Mouse (Mus musculus): ENCODE data around the gene Disp1.

Disp1 gene

GRCm38 (mm10) chr1:183163512-183164189 is 57.7 kb downstream of the Disp1 start:
- no peak for DNase-seq (ENCODE audit: low spot score in 2 of 2)

DNA sequence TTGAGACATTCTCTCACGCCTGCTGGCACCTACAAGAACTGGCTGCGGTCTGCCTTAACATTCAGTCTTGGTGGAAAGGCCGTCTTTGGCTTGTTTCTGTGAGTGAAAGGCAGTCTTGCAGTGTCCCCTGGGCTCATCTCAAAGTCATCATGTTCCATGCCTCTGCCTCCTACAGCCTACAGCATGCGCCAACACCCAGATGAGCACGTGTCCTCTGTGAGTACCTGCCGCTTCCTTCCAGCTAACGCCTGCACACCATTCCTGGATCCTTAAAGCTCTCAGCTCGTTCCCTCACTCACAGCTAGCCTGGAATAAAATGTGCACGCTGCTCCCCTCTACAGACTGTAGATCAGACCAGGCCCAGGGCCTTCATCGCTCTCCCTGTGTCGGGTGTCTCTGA is 60.3 kb downstream of the Disp1 start:
- DNase-seq (ENCODE audit: low spot score in 2 of 2): no peak

- no peak for DNase-seq (ENCODE audit: low spot score in 2 of 2)
Measured at GRCm38 (mm10) chr1:183160188-183160587, 61.1 kb downstream of the Disp1 start.

DNA sequence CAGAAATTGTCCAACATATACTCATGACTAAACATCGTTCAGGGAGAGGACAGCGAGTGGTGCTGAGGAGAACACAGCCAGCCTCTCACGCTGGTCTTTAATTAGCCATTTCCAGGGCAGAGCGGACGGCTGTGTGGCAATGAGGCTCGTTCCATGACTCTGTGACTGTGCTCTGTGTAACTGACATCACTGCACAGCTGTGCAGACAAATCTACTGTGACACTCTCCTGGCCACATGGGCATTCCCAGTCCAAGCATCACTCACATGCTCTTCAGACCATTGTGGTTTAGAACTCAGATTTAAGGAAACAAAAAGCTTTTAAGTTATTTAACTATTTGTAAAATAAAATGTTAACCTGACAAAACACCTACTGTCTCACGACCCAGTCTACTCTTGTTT is 62.1 kb downstream of the Disp1 start:
- no peak for DNase-seq (ENCODE audit: low spot score in 2 of 2)

GRCm38 (mm10) chr1:183155600-183155999 is 65.7 kb downstream of the Disp1 start:
- DNase-seq (ENCODE audit: low spot score in 2 of 2): no peak

- no peak for DNase-seq (ENCODE audit: low spot score in 2 of 2)
Measured at GRCm38 (mm10) chr1:183154296-183155204, 66.8 kb downstream of the Disp1 start.

DNA sequence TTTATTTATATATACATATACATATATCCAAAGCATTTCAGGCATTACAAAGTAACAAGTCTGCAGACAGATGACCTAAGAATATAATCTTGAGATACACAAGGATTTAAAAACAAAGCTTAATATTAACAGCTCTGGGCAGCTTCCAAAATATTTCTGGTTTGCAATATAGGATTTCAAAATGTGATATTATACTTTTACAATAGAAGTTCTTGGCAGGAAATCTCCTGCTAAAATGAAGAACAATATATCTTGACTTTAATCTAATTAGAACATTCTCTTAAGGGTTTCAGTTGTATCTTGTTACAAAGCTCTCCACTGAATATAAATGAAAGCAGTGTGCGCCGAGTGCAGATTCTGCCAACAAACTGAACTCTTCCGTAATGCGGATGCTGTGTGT is 68.0 kb downstream of the Disp1 start:
- DNase-seq (ENCODE audit: low spot score in 2 of 2): no peak

- no peak for DNase-seq (ENCODE audit: low spot score in 2 of 2)
Measured at GRCm38 (mm10) chr1:183151510-183152319, 69.6 kb downstream of the Disp1 start.

GRCm38 (mm10) chr1:183150379-183150840 is 70.9 kb downstream of the Disp1 start:
- DNase-seq (ENCODE audit: low spot score in 2 of 2): no peak

- DNase-seq (ENCODE audit: low spot score in 2 of 2): no peak
Measured at GRCm38 (mm10) chr1:183149571-183150105, 71.7 kb downstream of the Disp1 start.

- DNase-seq (ENCODE audit: low spot score in 2 of 2): no peak
Measured at GRCm38 (mm10) chr1:183147438-183147841, 73.9 kb downstream of the Disp1 start.

GRCm38 (mm10) chr1:183146795-183147194 is 74.5 kb downstream of the Disp1 start:
- DNase-seq (ENCODE audit: low spot score in 2 of 2): no peak

DNA sequence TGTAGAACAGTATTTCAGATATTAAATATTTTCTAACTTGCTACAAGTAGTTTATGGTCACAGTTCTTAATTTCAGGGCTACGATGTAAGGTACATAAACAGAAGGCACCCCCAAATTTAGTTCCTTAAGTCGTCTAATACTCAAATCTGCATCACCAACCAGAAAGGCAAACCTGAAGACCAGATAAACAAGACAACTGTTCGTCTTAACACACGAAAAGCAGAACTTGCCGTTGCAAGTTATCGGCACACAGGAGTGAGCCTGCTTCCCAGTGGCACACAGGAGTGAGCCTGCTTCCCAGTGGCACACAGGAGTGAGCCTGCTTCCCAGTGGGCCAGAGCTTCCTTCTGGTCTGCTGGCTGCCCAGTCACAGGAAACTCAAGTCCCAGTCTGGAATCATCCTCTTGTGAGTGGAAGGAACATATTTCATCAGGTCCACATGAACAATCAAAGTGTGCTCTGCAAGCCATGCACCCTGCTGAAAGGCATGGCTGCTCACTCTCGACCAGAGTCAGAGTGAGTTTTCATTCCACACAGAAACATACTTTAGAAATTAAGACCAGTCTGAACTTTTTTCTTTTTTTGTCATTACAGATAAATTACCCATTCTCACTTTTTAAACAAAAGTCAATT is 75.1 kb downstream of the Disp1 start:
- DNase-seq (ENCODE audit: low spot score in 2 of 2): no peak

- no peak for DNase-seq (ENCODE audit: low spot score in 2 of 2)
Measured at GRCm38 (mm10) chr1:183144602-183145205, 76.6 kb downstream of the Disp1 start.

- no peak for DNase-seq (ENCODE audit: low spot score in 2 of 2)
Measured at GRCm38 (mm10) chr1:183143246-183143645, 78.1 kb downstream of the Disp1 start.

- no peak for DNase-seq (ENCODE audit: low spot score in 2 of 2)
Measured at GRCm38 (mm10) chr1:183142566-183142965, 78.8 kb downstream of the Disp1 start.

DNA sequence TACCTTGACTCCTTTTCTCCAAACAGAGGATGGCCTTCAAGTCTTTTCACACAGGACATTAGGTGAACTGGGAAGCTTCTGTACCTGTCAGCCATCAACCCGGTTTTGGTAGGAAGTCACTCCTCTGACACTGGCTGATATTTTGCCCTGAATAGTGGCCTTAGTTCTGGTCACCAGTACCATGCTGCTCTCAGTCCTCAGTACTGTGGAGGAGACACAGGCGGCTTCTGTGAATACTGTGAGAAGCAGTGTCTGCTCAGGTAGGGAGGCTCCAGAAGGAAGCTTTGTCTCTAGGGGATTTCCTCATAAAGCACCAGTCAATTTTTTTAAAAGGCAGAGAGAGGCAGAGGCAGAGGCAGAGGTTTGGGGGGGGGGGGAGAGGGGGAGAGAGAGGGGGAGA is 80.0 kb downstream of the Disp1 start:
- no peak for DNase-seq (ENCODE audit: low spot score in 2 of 2)

DNA sequence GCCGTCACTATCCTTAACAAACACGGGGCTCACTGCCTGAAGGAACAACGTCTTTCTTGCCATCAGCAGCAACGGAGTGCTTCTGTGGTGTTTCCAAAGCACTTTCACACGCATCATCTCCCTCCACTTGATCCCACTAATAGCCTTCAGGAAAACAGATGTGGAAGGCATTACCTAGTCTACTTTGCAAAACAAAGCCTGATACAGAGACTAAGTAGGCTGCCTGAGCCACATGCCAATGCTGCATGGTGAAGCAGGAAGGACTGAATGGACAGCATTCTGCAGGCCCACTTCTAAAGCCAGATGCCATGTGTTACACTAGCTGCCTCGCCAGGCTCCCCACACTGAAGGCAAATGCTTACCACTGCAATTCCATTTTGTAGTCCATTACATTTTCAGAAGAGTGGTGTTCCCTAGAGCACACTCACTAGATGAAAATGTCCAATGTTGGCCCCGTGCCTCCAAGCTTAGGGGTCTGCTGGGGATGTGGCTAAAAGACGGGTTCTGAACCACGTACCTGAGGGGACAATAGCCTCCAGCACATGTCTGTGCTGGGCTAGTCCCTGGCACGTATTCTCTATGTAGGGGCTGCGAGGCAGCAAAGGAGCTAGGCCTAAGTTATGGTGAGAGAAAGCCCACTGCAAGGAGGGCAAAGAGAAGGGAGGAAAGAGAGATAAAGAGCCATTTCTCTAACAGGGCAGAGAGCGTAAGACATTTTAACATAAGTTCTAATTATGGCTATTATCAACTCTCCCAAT is 80.6 kb downstream of the Disp1 start:
- DNase-seq (ENCODE audit: low spot score in 2 of 2): no peak

- no peak for DNase-seq (ENCODE audit: low spot score in 2 of 2)
Measured at GRCm38 (mm10) chr1:183138088-183138487, 83.2 kb downstream of the Disp1 start.

DNA sequence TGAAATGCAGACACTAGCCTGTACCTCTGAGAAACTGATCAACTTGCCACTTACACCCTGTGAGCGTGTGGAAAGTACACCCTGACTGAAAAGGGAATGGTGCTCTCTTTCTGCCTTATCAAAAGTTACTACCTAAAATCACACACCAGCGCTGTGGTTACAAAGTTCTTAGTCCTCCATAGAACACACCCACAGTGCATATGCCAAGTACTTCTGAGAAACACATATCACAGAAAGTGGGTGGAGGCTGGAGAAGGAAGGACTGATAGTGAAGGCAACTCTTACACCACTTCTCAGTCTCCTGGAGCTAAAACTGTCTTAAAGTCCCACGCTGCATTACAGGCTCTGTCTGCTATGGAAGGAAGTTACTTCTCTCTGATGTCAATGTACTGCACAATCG is 86.9 kb downstream of the Disp1 start:
- no peak for DNase-seq (ENCODE audit: low spot score in 2 of 2)
